Mouse (Mus musculus): ENCODE measurements around the gene 4933427D14Rik. TPM values are rescaled to one million over a fixed set of nuclear protein-coding genes. Genes with fewer than 3 reads are reported as not detected.
A peak's percentile ranks its signal among the peaks of the same experiment; 100 is the strongest.

Gene 4933427D14Rik
- polyA plus RNA-seq (2014; fragmentation: Nextera tagmentation; extraction: Ambion mirVana) = 15.6 and 17.8 TPM in 2 replicates

DNA sequence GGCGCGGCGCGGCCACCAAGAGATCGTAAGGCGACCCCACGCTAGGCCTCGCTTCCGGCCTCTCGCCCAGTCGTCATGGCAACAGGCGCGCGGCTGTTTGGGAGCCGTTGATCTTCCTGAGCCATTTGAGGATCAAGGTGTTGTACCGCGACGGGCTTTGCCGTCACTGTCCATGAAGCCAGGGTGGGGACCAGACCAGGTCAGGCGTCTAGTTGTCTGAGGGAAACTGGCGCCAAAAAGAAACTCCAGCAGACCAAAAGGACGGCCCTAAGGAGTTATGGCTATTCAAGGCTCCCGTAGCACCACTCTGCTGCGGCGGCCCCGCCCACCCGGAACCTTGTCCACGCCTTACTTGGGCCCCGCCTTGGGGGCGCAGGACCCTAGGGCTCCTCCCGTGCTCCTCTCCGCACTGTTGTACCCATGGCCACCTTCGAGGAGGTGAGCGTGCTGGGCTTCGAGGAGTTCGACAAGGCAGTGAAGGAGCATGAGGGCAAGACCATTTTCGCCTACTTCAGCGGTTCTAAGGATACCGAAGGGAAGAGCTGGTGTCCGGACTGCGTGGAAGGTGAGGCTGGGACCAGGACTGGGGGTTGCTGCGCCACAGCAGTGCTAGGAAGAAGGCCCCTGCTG, at the start of gene 4933427D14Rik, which contains the start of gene Txndc17:
4933427D14Rik (minus strand) TSS at position 256 of the 630 bp plus-strand sequence.
Txndc17 (plus strand) TSS at position 344 of the 630 bp plus-strand sequence.
- Histone ChIP-seq H3K27me3 (ENCODE audit: control insufficient read depth, insufficient read depth, low read length) (no peaks in the 10 kb centered on the region), H3K4me3 (ENCODE audit: low read depth, low read length) (peak within 1 kb of the TSS; percentile 70), H3K27ac (ENCODE audit: low read depth, low read length) (peak within 1 kb of the TSS; percentile 68), H3K9me3 (ENCODE audit: control insufficient read depth, low read length) (no peaks in the 10 kb centered on the region), H3K4me1 (replicated peaks; ENCODE audit: control insufficient read depth, insufficient read depth, low read length) (peaks cover 8% of the 10 kb centered on the region; the same call in 1 of the 2 replicates), H3K4me2 (replicated peaks; ENCODE audit: low read depth, low read length) (peak within 1 kb of the TSS; percentile 77), H3K9ac (ENCODE audit: low read depth, low read length) (peak within 1 kb of the TSS; percentile 62), H3K36me3 (ENCODE audit: control insufficient read depth, insufficient read depth, low read length) (peaks cover 11% of the 10 kb centered on the region; the same call in 1 of the 2 replicates)
- DNase-seq (ENCODE audit: low spot score) (peak; percentile 89), ATAC-seq (ENCODE audit: low FRiP score) (peak; percentile 96)
- WGBS = under 1% methylated on average over 42 of the region's 42 CpGs

DNA sequence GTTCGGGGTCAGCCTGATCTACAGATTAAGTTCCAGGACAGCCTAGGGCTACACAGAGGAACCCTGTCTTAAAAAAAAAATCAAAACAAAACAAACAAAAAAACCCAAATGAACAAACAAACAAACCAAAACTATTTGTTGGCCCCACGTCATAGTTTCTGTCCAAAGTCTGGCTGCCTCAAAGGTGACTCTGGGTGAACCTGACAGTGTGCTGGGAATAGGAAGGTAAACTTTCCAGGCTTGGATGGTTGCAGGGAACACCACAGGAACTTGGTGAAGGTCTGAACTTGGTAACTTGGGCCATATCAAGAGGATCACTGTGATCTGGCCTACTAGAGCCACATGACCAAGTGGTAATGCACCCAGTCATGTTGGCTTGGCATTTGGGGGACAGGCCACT, 49.2 kb upstream of the 4933427D14Rik start:
- Histone ChIP-seq H3K36me3 (ENCODE audit: control insufficient read depth, insufficient read depth, low read length) (no peaks in the 10 kb centered on the region), H3K4me1 (replicated peaks; ENCODE audit: control insufficient read depth, insufficient read depth, low read length) (no peaks in the 10 kb centered on the region), H3K27me3 (ENCODE audit: control insufficient read depth, insufficient read depth, low read length) (no peaks in the 10 kb centered on the region), H3K27ac (ENCODE audit: low read depth, low read length) (no peak overlapping the region), H3K9me3 (ENCODE audit: control insufficient read depth, low read length) (no peaks in the 10 kb centered on the region), H3K4me2 (replicated peaks; ENCODE audit: low read depth, low read length) (no peak overlapping the region), H3K4me3 (ENCODE audit: low read depth, low read length) (no peak overlapping the region), H3K9ac (ENCODE audit: low read depth, low read length) (no peak overlapping the region)
- 78% methylated on average over 2 of the region's 2 CpGs for WGBS
- ATAC-seq (ENCODE audit: low FRiP score) = no peak
- no peak for DNase-seq (ENCODE audit: low spot score)

DNA sequence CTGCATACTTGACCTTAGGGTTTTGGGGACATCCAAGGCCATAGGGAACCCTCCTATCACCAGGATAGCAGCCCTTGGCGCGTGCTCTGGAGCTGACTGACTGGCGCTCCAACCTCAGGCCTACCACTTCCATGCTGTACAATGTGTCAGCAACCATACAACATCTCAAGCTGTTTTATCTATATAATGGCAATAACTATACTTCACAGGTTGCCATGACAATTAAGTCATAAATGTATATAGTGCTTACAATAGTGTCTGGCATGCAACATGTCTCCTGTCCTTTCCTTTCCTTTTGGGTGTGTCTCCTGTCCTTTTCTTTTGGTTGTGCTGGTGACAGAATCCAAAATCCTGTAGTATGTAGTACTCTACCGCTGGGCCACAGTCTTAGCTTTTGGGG, 48.4 kb upstream of the 4933427D14Rik start:
- no peak overlapping the region for H3K27ac ChIP-seq (ENCODE audit: low read depth, low read length)
- no peak for ATAC-seq (ENCODE audit: low FRiP score)
- no peak for DNase-seq (ENCODE audit: low spot score)
- 89% methylated on average over 4 of the region's 4 CpGs for WGBS
- no peaks in the 10 kb centered on the region for H3K4me1 ChIP-seq (replicated peaks; ENCODE audit: control insufficient read depth, insufficient read depth, low read length)
- no peaks in the 10 kb centered on the region for H3K36me3 ChIP-seq (ENCODE audit: control insufficient read depth, insufficient read depth, low read length)
- H3K9me3 ChIP-seq (ENCODE audit: control insufficient read depth, low read length) = no peaks in the 10 kb centered on the region
- H3K27me3 ChIP-seq (ENCODE audit: control insufficient read depth, insufficient read depth, low read length) = no peaks in the 10 kb centered on the region
- H3K9ac ChIP-seq (ENCODE audit: low read depth, low read length) = no peak overlapping the region
- no peak overlapping the region for H3K4me3 ChIP-seq (ENCODE audit: low read depth, low read length)
- H3K4me2 ChIP-seq (replicated peaks; ENCODE audit: low read depth, low read length) = no peak overlapping the region

DNA sequence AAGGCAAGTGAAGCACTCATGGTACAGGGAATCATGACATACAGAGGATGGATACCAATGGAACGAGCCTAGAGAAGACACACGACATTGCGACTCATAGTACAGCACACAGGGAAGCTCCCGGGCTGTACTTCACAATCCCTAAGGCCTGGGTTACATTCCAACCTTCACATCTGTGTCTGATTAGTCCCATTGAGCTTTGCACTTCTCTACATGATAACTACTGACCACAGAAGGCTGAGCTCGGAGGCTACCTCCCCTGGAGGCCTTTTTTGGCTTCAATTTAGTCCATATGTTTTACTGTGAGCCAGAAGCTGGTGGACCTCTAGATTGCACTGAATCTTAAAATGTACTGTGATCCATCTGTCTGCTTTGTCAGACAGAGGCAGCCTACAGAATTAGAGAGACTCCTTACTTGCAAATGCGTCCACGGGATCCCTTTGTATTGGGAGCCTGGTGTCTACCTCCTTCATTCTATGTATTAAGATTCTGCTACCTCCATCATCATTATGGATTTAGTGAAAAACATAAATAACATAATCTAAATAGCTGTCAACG, 38.0 kb upstream of the 4933427D14Rik start:
- Histone ChIP-seq H3K27me3 (ENCODE audit: control insufficient read depth, insufficient read depth, low read length) (no peaks in the 10 kb centered on the region), H3K27ac (ENCODE audit: low read depth, low read length) (no peak overlapping the region), H3K9me3 (ENCODE audit: control insufficient read depth, low read length) (no peaks in the 10 kb centered on the region), H3K4me3 (ENCODE audit: low read depth, low read length) (no peak overlapping the region), H3K36me3 (ENCODE audit: control insufficient read depth, insufficient read depth, low read length) (no peaks in the 10 kb centered on the region), H3K9ac (ENCODE audit: low read depth, low read length) (no peak overlapping the region), H3K4me2 (replicated peaks; ENCODE audit: low read depth, low read length) (no peak overlapping the region), H3K4me1 (replicated peaks; ENCODE audit: control insufficient read depth, insufficient read depth, low read length) (no peaks in the 10 kb centered on the region)
- WGBS = 73% methylated on average over 8 of the region's 8 CpGs
- DNase-seq (ENCODE audit: low spot score) (no peak), ATAC-seq (ENCODE audit: low FRiP score) (no peak)

DNA sequence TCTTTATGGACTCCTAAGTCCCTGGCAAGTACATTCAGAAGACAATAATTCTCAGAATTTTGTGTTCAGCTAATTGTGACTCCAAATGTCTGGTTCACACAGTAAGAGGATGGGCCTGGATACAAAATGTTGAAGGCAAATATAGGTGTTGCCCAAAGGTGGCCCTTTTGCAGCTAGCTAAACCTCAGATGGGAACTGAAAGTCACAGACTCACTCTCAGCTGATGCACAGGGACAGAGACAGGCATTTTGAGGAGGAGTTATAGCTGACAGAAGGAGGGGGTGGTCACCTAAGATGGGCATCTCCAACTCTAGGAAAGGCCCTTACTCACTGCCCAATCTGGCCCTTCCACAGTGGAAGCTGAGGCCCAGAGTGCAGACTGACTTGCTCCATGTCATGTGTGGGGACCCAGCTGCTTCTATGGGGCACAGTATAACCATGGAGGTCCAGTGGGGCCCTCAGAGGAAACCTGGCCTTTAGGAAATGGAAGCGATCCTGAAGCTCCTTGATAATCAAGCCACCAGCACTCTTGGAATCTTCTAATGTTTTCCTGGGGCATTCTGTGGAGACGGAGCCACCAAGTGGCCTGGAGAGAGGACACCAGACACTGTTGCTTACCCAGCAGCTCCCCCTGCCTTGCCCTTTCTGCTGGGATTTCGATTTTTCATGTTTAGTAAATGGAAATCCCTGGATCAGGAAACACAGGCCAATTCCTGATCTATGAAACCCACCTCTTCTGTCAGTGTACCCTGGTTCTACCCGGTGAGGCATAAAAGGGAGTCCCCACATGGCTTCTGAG, 33.0 kb upstream of the 4933427D14Rik start:
- Histone ChIP-seq H3K4me3 (ENCODE audit: low read depth, low read length) (no peak overlapping the region), H3K27me3 (ENCODE audit: control insufficient read depth, insufficient read depth, low read length) (no peaks in the 10 kb centered on the region), H3K4me2 (replicated peaks; ENCODE audit: low read depth, low read length) (no peak overlapping the region), H3K9ac (ENCODE audit: low read depth, low read length) (no peak overlapping the region), H3K27ac (ENCODE audit: low read depth, low read length) (no peak overlapping the region), H3K36me3 (ENCODE audit: control insufficient read depth, insufficient read depth, low read length) (no peaks in the 10 kb centered on the region), H3K4me1 (replicated peaks; ENCODE audit: control insufficient read depth, insufficient read depth, low read length) (no peaks in the 10 kb centered on the region), H3K9me3 (ENCODE audit: control insufficient read depth, low read length) (no peaks in the 10 kb centered on the region)
- ATAC-seq (ENCODE audit: low FRiP score) = no peak
- 81% methylated on average over 4 of the region's 4 CpGs for WGBS
- no peak for DNase-seq (ENCODE audit: low spot score)

DNA sequence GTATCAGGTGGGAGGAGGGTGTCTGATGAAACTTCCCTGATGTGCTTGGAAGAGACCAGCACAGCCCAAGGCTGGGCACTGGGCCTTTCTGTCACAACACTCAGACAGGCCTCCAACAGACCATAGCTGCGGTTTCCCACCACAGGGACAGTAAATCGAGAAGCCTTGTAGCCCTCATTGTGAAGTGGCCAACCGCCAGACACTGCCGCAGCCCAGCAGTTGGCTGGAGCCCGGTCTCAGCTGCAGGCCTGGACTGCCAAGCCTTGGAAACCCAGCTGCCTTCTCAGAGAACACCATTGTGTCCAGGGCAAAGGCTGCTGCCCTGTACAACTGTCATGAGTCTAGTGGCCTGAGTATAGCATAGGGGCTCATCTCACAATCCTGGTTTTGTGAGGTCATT, 26.8 kb upstream of the 4933427D14Rik start:
- no peak for DNase-seq (ENCODE audit: low spot score)

DNA sequence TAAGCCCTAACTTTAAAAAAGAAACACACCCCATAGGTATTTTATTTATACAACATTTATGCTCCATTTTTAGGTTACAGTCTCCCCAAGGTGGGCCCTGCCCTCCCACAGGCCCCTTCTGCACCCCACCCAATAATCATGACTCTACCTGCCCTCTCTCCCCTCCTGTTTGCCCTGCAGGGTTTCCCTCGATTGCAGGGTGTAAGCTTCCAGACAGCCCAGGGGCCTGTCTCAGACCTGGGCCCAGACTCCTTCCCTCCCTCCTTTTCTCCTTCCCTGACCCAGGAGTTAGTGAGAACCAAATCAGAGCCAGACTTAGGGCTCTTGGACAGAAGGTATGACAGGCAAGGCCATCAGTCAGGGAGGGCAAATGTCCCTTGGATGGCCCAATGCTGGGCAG, 25.7 kb upstream of the 4933427D14Rik start:
- no peak overlapping the region for H3K4me2 ChIP-seq (replicated peaks; ENCODE audit: low read depth, low read length)
- WGBS = 81% methylated on average over 1 of the region's 1 CpGs
- DNase-seq (ENCODE audit: low spot score) = no peak
- ATAC-seq (ENCODE audit: low FRiP score) = no peak
- H3K9me3 ChIP-seq (ENCODE audit: control insufficient read depth, low read length) = no peaks in the 10 kb centered on the region
- H3K9ac ChIP-seq (ENCODE audit: low read depth, low read length) = no peak overlapping the region
- H3K4me1 ChIP-seq (replicated peaks; ENCODE audit: control insufficient read depth, insufficient read depth, low read length) = no peaks in the 10 kb centered on the region
- no peak overlapping the region for H3K27ac ChIP-seq (ENCODE audit: low read depth, low read length)
- H3K27me3 ChIP-seq (ENCODE audit: control insufficient read depth, insufficient read depth, low read length) = no peaks in the 10 kb centered on the region
- H3K36me3 ChIP-seq (ENCODE audit: control insufficient read depth, insufficient read depth, low read length) = no peaks in the 10 kb centered on the region
- H3K4me3 ChIP-seq (ENCODE audit: low read depth, low read length) = no peak overlapping the region

More for the DNA sequence above, 26.8 kb upstream of the 4933427D14Rik start:
- Histone ChIP-seq H3K4me1 (replicated peaks; ENCODE audit: control insufficient read depth, insufficient read depth, low read length) (no peaks in the 10 kb centered on the region), H3K9ac (ENCODE audit: low read depth, low read length) (no peak overlapping the region), H3K27ac (ENCODE audit: low read depth, low read length) (no peak overlapping the region), H3K4me2 (replicated peaks; ENCODE audit: low read depth, low read length) (no peak overlapping the region), H3K36me3 (ENCODE audit: control insufficient read depth, insufficient read depth, low read length) (no peaks in the 10 kb centered on the region), H3K4me3 (ENCODE audit: low read depth, low read length) (no peak overlapping the region), H3K27me3 (ENCODE audit: control insufficient read depth, insufficient read depth, low read length) (no peaks in the 10 kb centered on the region), H3K9me3 (ENCODE audit: control insufficient read depth, low read length) (no peaks in the 10 kb centered on the region)
- 69% methylated on average over 5 of the region's 5 CpGs for WGBS
- no peak for ATAC-seq (ENCODE audit: low FRiP score)

DNA sequence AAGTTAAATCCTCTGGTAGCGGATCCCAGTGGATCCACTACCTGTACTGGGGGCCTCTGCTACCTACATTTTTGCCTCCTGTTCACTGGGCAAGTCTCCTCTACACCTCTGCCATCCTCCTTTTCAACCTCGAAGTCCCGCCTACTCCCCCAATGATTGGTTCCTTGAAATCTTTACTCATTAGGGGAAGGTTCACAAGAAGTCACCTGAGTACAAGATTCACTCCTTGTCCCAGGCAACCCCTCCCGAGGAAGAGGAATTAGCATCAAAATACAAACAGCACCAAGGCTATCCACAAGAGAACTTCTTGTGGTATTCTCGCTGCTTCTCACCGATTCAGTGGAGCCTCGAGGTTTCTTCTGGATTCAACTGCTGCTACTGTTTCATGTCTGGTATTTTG, 24.8 kb upstream of the 4933427D14Rik start:
- Histone ChIP-seq H3K4me2 (replicated peaks; ENCODE audit: low read depth, low read length) (no peak overlapping the region), H3K9ac (ENCODE audit: low read depth, low read length) (no peak overlapping the region), H3K27me3 (ENCODE audit: control insufficient read depth, insufficient read depth, low read length) (no peaks in the 10 kb centered on the region), H3K4me3 (ENCODE audit: low read depth, low read length) (no peak overlapping the region), H3K36me3 (ENCODE audit: control insufficient read depth, insufficient read depth, low read length) (no peaks in the 10 kb centered on the region), H3K9me3 (ENCODE audit: control insufficient read depth, low read length) (no peaks in the 10 kb centered on the region), H3K4me1 (replicated peaks; ENCODE audit: control insufficient read depth, insufficient read depth, low read length) (no peaks in the 10 kb centered on the region), H3K27ac (ENCODE audit: low read depth, low read length) (no peak overlapping the region)
- 83% methylated on average over 7 of the region's 7 CpGs for WGBS
- ATAC-seq (ENCODE audit: low FRiP score) = no peak
- DNase-seq (ENCODE audit: low spot score) = no peak
